Mouse (Mus musculus): Measurements from ENCODE around the gene Gm20388. TPM values are rescaled to one million over a fixed set of nuclear protein-coding genes. Genes with fewer than 3 reads are reported as not detected.

Gene Gm20388
- polyA plus RNA-seq, 1 experiment from 2014 or later: 12.4 TPM

DNA sequence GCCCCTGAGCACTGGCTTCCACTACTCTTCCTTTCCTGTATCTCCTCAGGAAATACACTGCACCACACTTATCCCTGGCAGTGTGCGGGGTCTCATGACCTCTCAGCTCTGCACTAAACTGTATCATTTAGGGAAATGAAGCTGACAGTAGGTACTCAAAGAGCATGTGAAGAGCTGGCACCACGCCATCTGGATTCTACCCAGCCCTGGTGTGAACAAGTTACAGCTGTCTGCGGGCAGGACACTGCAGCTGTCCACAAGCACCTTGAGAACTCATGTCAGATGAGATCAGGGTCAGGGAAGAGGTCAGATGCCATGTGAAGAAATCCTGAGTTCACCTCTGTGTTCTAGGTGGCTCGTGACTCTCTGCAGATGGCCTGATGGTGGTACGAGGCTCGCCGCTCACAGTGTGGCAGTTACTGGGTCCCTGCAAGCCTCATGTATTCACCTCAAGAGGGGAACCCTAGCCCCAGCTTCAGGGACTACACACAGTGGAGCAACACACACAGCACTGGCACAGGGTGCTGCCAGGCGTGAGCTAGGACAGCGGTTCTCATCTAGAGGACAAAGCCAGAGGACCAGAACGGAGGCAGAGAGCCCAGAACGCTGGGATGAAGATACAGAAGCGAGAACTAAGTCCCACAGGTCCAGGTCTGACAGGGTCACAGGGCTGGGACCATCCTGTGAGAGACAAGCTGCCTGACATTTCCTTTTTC lies 1710.3 kb downstream of the Gm20388 start:
- 82% methylated on average over 12 of the region's 12 CpGs for WGBS
- H3K4me1 ChIP-seq (ENCODE audit: control insufficient read depth, insufficient read depth, low read depth, low read length): peaks cover 33% of the 10 kb centered on the region
- no peak overlapping the region for H3K27ac ChIP-seq (ENCODE audit: low read depth, low read length)
- ATAC-seq: no peak
- no peak overlapping the region for H3K9ac ChIP-seq (ENCODE audit: low read depth, low read length)
- H3K27me3 ChIP-seq (replicated peaks; ENCODE audit: control insufficient read depth, insufficient read depth, low read length): no peaks in the 10 kb centered on the region
- H3K4me3 ChIP-seq (ENCODE audit: low read length): no peak overlapping the region
- H3K36me3 ChIP-seq (ENCODE audit: control insufficient read depth, insufficient read depth, low read length): no peaks in the 10 kb centered on the region
- H3K4me2 ChIP-seq (ENCODE audit: low read length): no peak overlapping the region
- H3K9me3 ChIP-seq (ENCODE audit: control insufficient read depth, low read length): no peaks in the 10 kb centered on the region

DNA sequence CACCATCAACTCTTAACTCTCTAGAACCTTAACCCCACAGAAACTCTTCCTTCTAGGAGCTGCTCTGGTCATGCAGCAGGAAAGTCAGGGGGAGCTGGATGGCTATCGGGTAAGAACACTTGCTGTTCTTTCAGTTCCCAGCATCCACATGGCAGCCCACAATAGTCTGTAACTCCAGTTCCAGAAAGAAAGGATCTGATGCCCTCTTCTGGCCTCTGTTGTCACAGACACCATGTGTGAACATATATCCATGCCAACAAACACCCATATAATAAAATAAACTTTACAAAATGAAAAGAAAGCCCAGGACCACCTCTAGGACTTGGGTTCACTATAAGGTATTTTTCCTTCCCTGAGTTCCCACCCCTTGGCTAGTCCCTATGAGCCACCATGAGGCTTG lies 1711.2 kb downstream of the Gm20388 start:
- WGBS: 75% methylated on average over 1 of the region's 1 CpGs

DNA sequence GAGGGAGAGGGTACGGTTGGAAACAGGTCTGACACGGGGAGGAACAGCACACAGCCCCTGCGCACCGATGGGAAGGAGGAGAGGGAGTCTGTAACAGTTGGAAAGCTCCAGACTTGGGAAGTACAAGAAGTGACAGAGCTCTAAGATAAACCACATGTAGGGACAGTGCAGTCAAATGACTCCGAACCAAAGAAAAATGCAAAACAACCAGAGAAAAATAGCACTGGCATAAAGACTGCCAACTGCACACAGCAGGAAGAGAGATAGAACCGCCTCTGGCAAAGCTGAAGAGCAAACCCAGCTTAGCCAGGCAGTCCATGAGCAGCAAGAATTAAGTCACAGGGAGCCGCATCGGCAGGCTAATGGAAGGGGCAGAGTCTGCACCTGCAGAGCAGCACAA lies 1712.4 kb downstream of the Gm20388 start:
- 69% methylated on average over 8 of the region's 8 CpGs for WGBS
- no peaks in the 10 kb centered on the region for H3K27me3 ChIP-seq (replicated peaks; ENCODE audit: control insufficient read depth, insufficient read depth, low read length)
- no peak overlapping the region for H3K4me3 ChIP-seq (ENCODE audit: low read length)
- H3K9me3 ChIP-seq (ENCODE audit: control insufficient read depth, low read length): no peaks in the 10 kb centered on the region
- peaks cover 33% of the 10 kb centered on the region for H3K4me1 ChIP-seq (ENCODE audit: control insufficient read depth, insufficient read depth, low read depth, low read length)
- ATAC-seq: no peak
- H3K4me2 ChIP-seq (ENCODE audit: low read length): no peak overlapping the region
- H3K36me3 ChIP-seq (ENCODE audit: control insufficient read depth, insufficient read depth, low read length): peaks cover 4% of the 10 kb centered on the region
- H3K9ac ChIP-seq (ENCODE audit: low read depth, low read length): no peak overlapping the region
- no peak overlapping the region; the same call in 1 of the 2 replicates for H3K27ac ChIP-seq (ENCODE audit: low read depth, low read length)

More for the DNA sequence above, 1711.2 kb downstream of the Gm20388 start:
- Histone ChIP-seq H3K4me3 (ENCODE audit: low read length) (no peak overlapping the region), H3K4me1 (ENCODE audit: control insufficient read depth, insufficient read depth, low read depth, low read length) (peaks cover 33% of the 10 kb centered on the region), H3K4me2 (ENCODE audit: low read length) (no peak overlapping the region), H3K27me3 (replicated peaks; ENCODE audit: control insufficient read depth, insufficient read depth, low read length) (no peaks in the 10 kb centered on the region), H3K27ac (ENCODE audit: low read depth, low read length) (no peak overlapping the region), H3K9me3 (ENCODE audit: control insufficient read depth, low read length) (no peaks in the 10 kb centered on the region), H3K36me3 (ENCODE audit: control insufficient read depth, insufficient read depth, low read length) (no peaks in the 10 kb centered on the region), H3K9ac (ENCODE audit: low read depth, low read length) (no peak overlapping the region)
- ATAC-seq: no peak

DNA sequence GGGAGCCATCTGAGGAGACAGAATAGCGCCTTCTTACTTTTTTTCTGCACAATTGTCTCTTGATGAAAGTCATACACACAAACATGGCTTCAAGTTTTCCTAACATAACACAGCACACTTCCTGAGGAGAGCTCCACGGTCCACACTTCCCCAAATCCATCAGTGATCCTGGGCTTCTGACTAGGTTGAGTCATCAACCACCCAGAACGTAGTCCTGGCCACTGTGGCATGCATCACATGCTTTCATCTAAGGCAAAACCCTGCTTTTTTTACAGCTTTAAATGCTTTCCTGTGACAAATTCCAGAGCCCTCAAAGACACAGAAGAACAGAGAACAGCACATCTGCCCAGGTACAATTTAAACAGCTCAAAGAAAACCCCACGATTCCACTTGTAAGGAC lies 1718.0 kb downstream of the Gm20388 start:
- Histone ChIP-seq H3K4me1 (ENCODE audit: control insufficient read depth, insufficient read depth, low read depth, low read length) (peaks cover 17% of the 10 kb centered on the region), H3K4me3 (ENCODE audit: low read length) (no peak overlapping the region), H3K4me2 (ENCODE audit: low read length) (no peak overlapping the region), H3K27me3 (replicated peaks; ENCODE audit: control insufficient read depth, insufficient read depth, low read length) (no peaks in the 10 kb centered on the region), H3K36me3 (ENCODE audit: control insufficient read depth, insufficient read depth, low read length) (peaks cover 8% of the 10 kb centered on the region), H3K27ac (ENCODE audit: low read depth, low read length) (no peak overlapping the region), H3K9me3 (ENCODE audit: control insufficient read depth, low read length) (no peaks in the 10 kb centered on the region), H3K9ac (ENCODE audit: low read depth, low read length) (no peak overlapping the region)
- no peak for ATAC-seq
- WGBS: 93% methylated on average over 4 of the region's 4 CpGs

DNA sequence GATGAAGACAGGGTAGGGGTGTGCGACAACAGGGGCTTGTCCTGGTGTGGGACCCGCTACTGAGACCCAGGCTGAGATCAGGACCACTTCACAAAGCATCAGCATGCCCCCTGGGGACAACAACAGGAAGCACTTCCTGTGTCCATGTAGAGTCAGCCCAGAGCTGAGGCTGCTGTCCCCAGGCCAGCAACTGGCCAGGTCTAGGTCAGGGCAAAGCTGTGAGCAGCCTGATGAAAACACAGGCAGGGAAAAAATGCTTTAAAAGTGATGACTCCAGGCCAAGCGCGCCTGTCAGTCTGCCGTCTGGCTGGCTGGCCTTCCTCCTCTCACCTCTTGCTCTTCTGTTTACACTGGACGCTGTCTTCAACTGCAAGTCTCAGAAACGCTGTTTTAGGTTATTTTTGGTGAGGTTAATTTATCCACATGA lies 1721.0 kb downstream of the Gm20388 start:
- no peak overlapping the region for H3K9ac ChIP-seq (ENCODE audit: low read depth, low read length)
- ATAC-seq: no peak

DNA sequence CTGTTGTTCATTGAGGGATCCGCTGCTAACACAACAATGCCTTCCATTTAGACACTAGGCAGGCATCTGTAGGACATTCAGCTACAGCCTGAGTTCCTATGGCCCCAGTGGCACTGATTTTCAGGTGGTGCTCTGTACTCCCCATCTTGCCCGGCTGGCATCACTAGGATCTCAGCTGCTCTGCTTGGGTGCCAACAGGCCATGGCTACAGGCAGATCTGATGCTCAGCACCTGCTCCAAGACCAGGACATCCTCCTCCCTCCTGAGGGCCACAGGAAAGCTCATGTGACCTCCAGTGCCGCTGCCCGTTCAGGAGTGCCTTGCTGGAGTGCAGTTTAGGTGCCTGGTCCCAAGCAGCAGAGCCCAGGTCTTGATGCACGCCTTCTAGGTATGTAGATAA lies 1721.8 kb downstream of the Gm20388 start:
- H3K36me3 ChIP-seq (ENCODE audit: control insufficient read depth, insufficient read depth, low read length): peaks cover 8% of the 10 kb centered on the region
- no peaks in the 10 kb centered on the region for H3K9me3 ChIP-seq (ENCODE audit: control insufficient read depth, low read length)
- ATAC-seq: no peak
- H3K27me3 ChIP-seq (replicated peaks; ENCODE audit: control insufficient read depth, insufficient read depth, low read length): no peaks in the 10 kb centered on the region
- H3K4me1 ChIP-seq (ENCODE audit: control insufficient read depth, insufficient read depth, low read depth, low read length): peaks cover 17% of the 10 kb centered on the region
- WGBS: 76% methylated on average over 5 of the region's 5 CpGs
- no peak overlapping the region for H3K9ac ChIP-seq (ENCODE audit: low read depth, low read length)
- no peak overlapping the region for H3K4me3 ChIP-seq (ENCODE audit: low read length)
- H3K27ac ChIP-seq (ENCODE audit: low read depth, low read length): no peak overlapping the region
- no peak overlapping the region for H3K4me2 ChIP-seq (ENCODE audit: low read length)

More for the DNA sequence above, 1721.0 kb downstream of the Gm20388 start:
- no peak overlapping the region for H3K4me2 ChIP-seq (ENCODE audit: low read length)
- no peaks in the 10 kb centered on the region for H3K9me3 ChIP-seq (ENCODE audit: control insufficient read depth, low read length)
- no peak overlapping the region for H3K4me3 ChIP-seq (ENCODE audit: low read length)
- peaks cover 8% of the 10 kb centered on the region for H3K36me3 ChIP-seq (ENCODE audit: control insufficient read depth, insufficient read depth, low read length)
- H3K27ac ChIP-seq (ENCODE audit: low read depth, low read length): no peak overlapping the region
- peaks cover 14% of the 10 kb centered on the region for H3K4me1 ChIP-seq (ENCODE audit: control insufficient read depth, insufficient read depth, low read depth, low read length)
- no peaks in the 10 kb centered on the region for H3K27me3 ChIP-seq (replicated peaks; ENCODE audit: control insufficient read depth, insufficient read depth, low read length)
- WGBS: 72% methylated on average over 7 of the region's 7 CpGs

DNA sequence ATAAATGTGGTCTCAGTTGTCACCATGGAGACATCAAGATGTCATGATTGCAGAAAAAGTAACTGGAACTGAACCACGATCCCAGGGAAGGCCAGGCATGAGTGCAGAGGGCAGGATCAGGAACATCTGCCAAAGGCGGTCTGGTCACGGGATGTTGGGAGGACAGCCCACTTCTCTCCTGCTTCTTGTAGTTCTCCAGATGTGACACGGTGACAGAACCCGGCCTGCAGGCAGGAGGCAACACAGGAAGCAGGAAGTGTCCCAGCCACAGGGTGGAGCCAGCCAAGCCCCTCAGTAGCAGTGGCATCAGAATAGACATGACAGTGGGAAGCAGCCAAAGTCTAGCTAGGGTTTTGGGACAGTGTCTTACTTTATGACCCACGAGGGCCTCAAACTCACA lies 1724.9 kb downstream of the Gm20388 start:
- Histone ChIP-seq H3K27me3 (replicated peaks; ENCODE audit: control insufficient read depth, insufficient read depth, low read length) (no peaks in the 10 kb centered on the region), H3K9ac (ENCODE audit: low read depth, low read length) (no peak overlapping the region), H3K9me3 (ENCODE audit: control insufficient read depth, low read length) (no peaks in the 10 kb centered on the region), H3K4me3 (ENCODE audit: low read length) (no peak overlapping the region), H3K4me2 (ENCODE audit: low read length) (no peak overlapping the region), H3K4me1 (ENCODE audit: control insufficient read depth, insufficient read depth, low read depth, low read length) (peaks cover 17% of the 10 kb centered on the region), H3K36me3 (ENCODE audit: control insufficient read depth, insufficient read depth, low read length) (no peaks in the 10 kb centered on the region), H3K27ac (ENCODE audit: low read depth, low read length) (no peak overlapping the region)
- ATAC-seq: no peak
- whole genome bisulfite sequencing: 83% methylated on average over 6 of the region's 6 CpGs

DNA sequence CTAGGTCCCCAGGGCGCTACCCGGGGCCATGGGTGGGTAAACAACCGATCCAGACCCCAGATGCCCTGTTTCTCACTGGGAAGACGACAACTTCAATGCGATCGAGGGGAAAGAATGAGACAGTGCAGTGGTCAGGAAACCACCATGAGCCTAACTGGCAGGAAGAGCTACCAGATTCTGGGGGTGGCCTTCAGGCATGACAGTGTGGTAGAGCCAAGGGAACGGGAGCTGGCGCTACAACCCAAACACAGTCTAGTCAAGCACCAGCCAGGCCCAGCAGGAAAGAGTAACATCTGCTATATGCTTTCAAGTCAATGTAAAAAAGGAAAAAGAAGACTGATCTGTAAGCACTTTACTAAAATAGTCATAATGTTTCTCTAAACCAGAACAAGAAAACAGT lies 1725.5 kb downstream of the Gm20388 start:
- H3K4me3 ChIP-seq (ENCODE audit: low read length): no peak overlapping the region
- WGBS: 76% methylated on average over 8 of the region's 8 CpGs
- H3K4me2 ChIP-seq (ENCODE audit: low read length): no peak overlapping the region
- H3K9ac ChIP-seq (ENCODE audit: low read depth, low read length): no peak overlapping the region
- ATAC-seq: no peak
- no peaks in the 10 kb centered on the region for H3K36me3 ChIP-seq (ENCODE audit: control insufficient read depth, insufficient read depth, low read length)
- no peak overlapping the region for H3K27ac ChIP-seq (ENCODE audit: low read depth, low read length)
- H3K9me3 ChIP-seq (ENCODE audit: control insufficient read depth, low read length): no peaks in the 10 kb centered on the region
- H3K27me3 ChIP-seq (replicated peaks; ENCODE audit: control insufficient read depth, insufficient read depth, low read length): no peaks in the 10 kb centered on the region
- peaks cover 20% of the 10 kb centered on the region for H3K4me1 ChIP-seq (ENCODE audit: control insufficient read depth, insufficient read depth, low read depth, low read length)

DNA sequence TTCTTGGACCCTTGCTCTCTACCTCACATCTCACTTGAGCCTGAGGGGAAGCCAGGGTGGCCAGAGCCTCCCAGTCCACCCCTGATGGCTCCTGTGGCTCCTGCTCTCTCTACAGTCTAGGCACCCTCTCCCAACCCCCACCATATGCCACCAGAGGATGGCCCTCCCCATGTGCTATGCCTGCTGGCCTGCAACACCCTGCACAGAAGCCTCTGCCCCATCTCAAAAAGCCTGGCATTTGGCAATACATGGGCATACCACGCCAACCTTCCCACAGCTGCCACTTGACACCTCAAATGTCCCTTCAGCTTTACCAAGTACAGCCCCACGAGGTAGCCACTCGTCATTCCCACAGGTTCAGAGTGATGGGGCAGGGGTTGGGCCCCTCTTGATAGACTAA lies 1732.2 kb downstream of the Gm20388 start:
- Histone ChIP-seq H3K27ac (ENCODE audit: low read depth, low read length) (no peak overlapping the region), H3K4me1 (ENCODE audit: control insufficient read depth, insufficient read depth, low read depth, low read length) (peaks cover 58% of the 10 kb centered on the region), H3K36me3 (ENCODE audit: control insufficient read depth, insufficient read depth, low read length) (no peaks in the 10 kb centered on the region), H3K9me3 (ENCODE audit: control insufficient read depth, low read length) (no peaks in the 10 kb centered on the region), H3K4me2 (ENCODE audit: low read length) (no peak overlapping the region), H3K4me3 (ENCODE audit: low read length) (no peak overlapping the region), H3K27me3 (replicated peaks; ENCODE audit: control insufficient read depth, insufficient read depth, low read length) (no peaks in the 10 kb centered on the region), H3K9ac (ENCODE audit: low read depth, low read length) (0 out of 2 replicates have a peak overlapping the region, but pooled peaks have one; percentile 27)
- 63% methylated on average over 3 of the region's 3 CpGs for WGBS
- no peak; the same call in 1 of the 2 replicates for ATAC-seq
